Mouse (Mus musculus) liver, adult 2 months (tissue): Measurements from ENCODE around the gene Hira. TPM values are rescaled to one million over a fixed set of nuclear protein-coding genes. Genes with fewer than 3 reads are reported as not detected.

Source experiments
- DNase-seq: peaks from one replicate; pipeline ENCODE4 v3.0.0-alpha.2; 2011; ENCODE audit warnings: low read depth, low spot score; ENCODE audit errors: extremely low read depth
- H3K27ac ChIP-seq: fragments of 200-500 bp; replicated peaks from 2 replicates; pipeline ENCODE4 v1.5.1; 2012; ENCODE audit warnings: low read depth, mild to moderate bottlenecking, control low read depth, inconsistent platforms, low read length; ENCODE audit not compliant: insufficient read depth
- H3K27me3 ChIP-seq: fragments of 200-500 bp; 2 replicates; pipeline ENCODE4 v1.6.1; 2012; ENCODE audit warnings: mild to moderate bottlenecking, moderate library complexity, low read length, inconsistent platforms; ENCODE audit not compliant: control insufficient read depth, insufficient read depth
- H3K36me3 ChIP-seq: fragments of 200-500 bp; 2 replicates; pipeline ENCODE4 v1.6.1; 2012; ENCODE audit warnings: low read length, inconsistent platforms; ENCODE audit not compliant: control insufficient read depth, insufficient read depth
- H3K4me1 ChIP-seq: fragments of 200-500 bp; 2 replicates; pipeline ENCODE4 v1.6.1; 2011; ENCODE audit warnings: low read length; ENCODE audit not compliant: control insufficient read depth, insufficient read depth
- H3K4me3 ChIP-seq: fragments of 200-500 bp; 2 replicates; pipeline ENCODE4 v1.5.1; 2011; ENCODE audit warnings: low read depth, mild to moderate bottlenecking, control low read depth, low read length, moderate library complexity; ENCODE audit not compliant: insufficient read depth
- H3K79me2 ChIP-seq: fragments of 200-500 bp; 2 replicates; pipeline ENCODE4 v1.6.1; 2012; ENCODE audit warnings: inconsistent platforms, mild to moderate bottlenecking, low read length, moderate library complexity; ENCODE audit not compliant: control insufficient read depth, insufficient read depth
- H3K9ac ChIP-seq: fragments of 200-500 bp; 2 replicates; pipeline ENCODE4 v1.6.1; 2012; ENCODE audit warnings: low read depth, mild to moderate bottlenecking, control low read depth, inconsistent platforms, low read length
- CTCF ChIP-seq: fragments of 200-500 bp; IDR thresholded peaks from 2 replicates; pipeline ENCODE4 v1.5.1; 2011; ENCODE audit warnings: low read depth, low read length, control low read depth
- POLR2A ChIP-seq: fragments of 200-500 bp; IDR thresholded peaks from 2 replicates; pipeline ENCODE4 v1.6.1; 2011; ENCODE audit warnings: low read length, control low read depth; ENCODE audit not compliant: insufficient read depth; ENCODE audit errors: extremely low read depth
- WGBS: fragments of 180-500 bp; shearing (Covaris S2); methylation state at CpG from one replicate; pipeline ENCODE4 v1.1.7; 2018; 5-methylcytosine and 5-hydroxymethylcytosine counted together
- polyA plus RNA-seq: library from polyadenylated mRNA; depleted of rRNA; stranded (reverse); fragments of >200 nt; gene quantifications from 2 replicates; pipeline ENCODE4 v1.2.3, GENCODE M21; 2012
- total RNA-seq: library from RNA; depleted of rRNA; stranded (reverse); fragments of >200 nt; gene quantifications from 2 replicates; pipeline ENCODE4 v1.2.3, GENCODE M21; 2014

The Hira gene
- total and polyA plus RNA-seq, 2 experiments, result 8.2 to 19.6 TPM

- no peaks in the 10 kb centered on the region; the same call in 1 of the 2 replicates for H3K79me2 ChIP-seq
- no peaks in the 10 kb centered on the region for H3K27me3 ChIP-seq
- peaks cover 60% of the 10 kb centered on the region for H3K36me3 ChIP-seq
- TF ChIP-seq POLR2A (no peak), CTCF (no peak)
- DNase-seq, result no peak
- H3K4me3 ChIP-seq, result no peak overlapping the region
- H3K9ac ChIP-seq, result no peak overlapping the region
- no peak overlapping the region for H3K27ac ChIP-seq
- no peaks in the 10 kb centered on the region for H3K4me1 ChIP-seq
- WGBS, result 100% methylated on average over 1 of the region's 1 CpGs
Measured at GRCm38 (mm10) chr16:18927963-18928362, 51.1 kb downstream of the Hira start.

DNA sequence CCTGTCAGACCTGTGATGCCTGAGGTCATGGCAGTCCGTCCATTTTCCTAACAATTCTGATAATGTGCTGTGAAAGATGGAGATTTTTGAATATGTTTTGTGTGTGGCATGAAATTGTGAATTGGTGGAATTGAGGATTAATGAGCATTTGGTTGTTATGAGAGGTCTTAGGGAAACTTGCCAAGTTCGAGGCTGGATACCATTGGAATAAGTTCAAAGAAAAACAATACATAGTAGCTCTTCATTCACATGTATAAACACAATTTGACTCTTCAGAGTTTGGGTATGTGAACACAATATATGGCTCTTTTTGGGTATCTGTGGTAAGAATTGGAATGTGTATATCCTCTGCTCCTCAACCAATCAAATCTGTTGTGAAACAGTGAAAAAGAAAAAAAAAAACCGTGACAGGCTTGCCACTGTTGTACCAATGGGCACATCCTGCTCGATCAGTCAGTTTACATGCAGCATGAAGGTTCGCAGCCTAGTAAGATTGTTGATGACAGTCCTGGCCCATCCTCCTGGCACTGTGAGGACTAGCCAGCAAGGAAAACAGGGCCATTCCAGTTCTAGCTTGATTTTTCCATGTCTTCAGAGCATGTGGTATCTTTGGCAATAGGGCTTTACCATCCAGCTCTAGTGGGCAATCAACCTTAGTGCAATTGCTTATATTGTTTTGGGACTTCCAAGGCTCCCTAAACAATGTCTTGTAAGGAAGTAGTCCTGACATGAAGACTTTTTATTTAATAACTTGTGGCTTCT, 61.7 kb downstream of the Hira start:
- Histone ChIP-seq H3K4me3 (no peak overlapping the region), H3K79me2 (no peaks in the 10 kb centered on the region), H3K9ac (no peak overlapping the region), H3K36me3 (peaks cover 50% of the 10 kb centered on the region), H3K27ac (no peak overlapping the region), H3K27me3 (no peaks in the 10 kb centered on the region), H3K4me1 (no peaks in the 10 kb centered on the region)
- no peak for DNase-seq
- WGBS, result 83% methylated on average over 5 of the region's 5 CpGs
- no peak for TF ChIP-seq CTCF
- TF ChIP-seq POLR2A, result no peak

DNA sequence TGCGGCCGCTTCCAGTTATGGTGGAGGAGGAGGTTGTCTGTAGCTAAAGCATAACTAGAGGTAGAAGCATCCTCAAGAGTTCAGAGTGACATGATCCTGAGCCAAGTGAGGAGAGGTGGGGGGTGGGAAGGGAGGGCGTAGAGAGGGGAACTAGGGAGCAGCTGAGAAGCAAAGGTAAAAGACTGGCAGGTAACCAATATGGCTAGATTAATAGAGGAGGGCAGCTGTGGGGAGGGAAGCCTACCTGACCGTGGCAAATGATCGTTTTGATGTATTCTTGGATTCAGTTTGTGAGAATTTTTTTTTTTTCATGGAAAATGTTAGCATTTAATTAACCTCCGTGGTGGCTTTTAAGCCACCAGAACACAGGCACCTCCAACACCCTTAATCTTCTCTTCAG, 67.1 kb downstream of the Hira start:
- TF ChIP-seq POLR2A (no peak), CTCF (no peak)
- no peak overlapping the region for H3K4me3 ChIP-seq
- no peaks in the 10 kb centered on the region for H3K79me2 ChIP-seq
- no peak overlapping the region for H3K9ac ChIP-seq
- no peaks in the 10 kb centered on the region for H3K27me3 ChIP-seq
- no peak overlapping the region for H3K27ac ChIP-seq
- H3K4me1 ChIP-seq, result no peaks in the 10 kb centered on the region
- DNase-seq, result no peak
- 97% methylated on average over 6 of the region's 6 CpGs for WGBS
- H3K36me3 ChIP-seq, result peaks cover 48% of the 10 kb centered on the region

- 98% methylated on average over 9 of the region's 9 CpGs for WGBS
- TF ChIP-seq POLR2A (no peak), CTCF (no peak)
- no peak overlapping the region for H3K9ac ChIP-seq
- H3K4me3 ChIP-seq, result no peak overlapping the region
- no peaks in the 10 kb centered on the region for H3K4me1 ChIP-seq
- no peak for DNase-seq
- H3K36me3 ChIP-seq, result peaks cover 56% of the 10 kb centered on the region
- H3K27me3 ChIP-seq, result no peaks in the 10 kb centered on the region
- no peaks in the 10 kb centered on the region for H3K79me2 ChIP-seq
- no peak overlapping the region for H3K27ac ChIP-seq
Measured at GRCm38 (mm10) chr16:18948941-18949340, 72.1 kb downstream of the Hira start.

DNA sequence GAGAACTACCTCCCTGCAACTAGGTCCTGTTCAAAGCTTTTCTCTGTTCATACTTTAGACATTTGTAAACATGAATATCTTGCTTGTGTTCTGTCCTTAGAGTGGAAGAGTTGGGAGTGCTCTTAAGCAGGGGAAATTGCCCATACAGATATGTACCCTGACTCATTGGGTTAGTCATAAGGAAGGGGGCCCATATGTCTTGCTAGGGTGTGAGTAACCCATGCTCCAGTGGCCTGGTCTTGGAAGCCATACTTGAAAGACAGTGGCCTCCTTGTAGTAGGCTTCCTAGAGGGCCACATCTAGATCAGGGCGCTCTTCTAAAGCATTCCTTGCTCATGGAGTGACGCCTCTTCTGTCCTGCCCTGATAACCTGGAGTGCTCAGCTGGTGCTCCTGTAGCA, 73.5 kb downstream of the Hira start:
- no peak overlapping the region for H3K4me3 ChIP-seq
- no peak overlapping the region for H3K27ac ChIP-seq
- no peaks in the 10 kb centered on the region for H3K4me1 ChIP-seq
- no peak for DNase-seq
- 96% methylated on average over 2 of the region's 2 CpGs for WGBS
- no peaks in the 10 kb centered on the region for H3K27me3 ChIP-seq
- H3K79me2 ChIP-seq, result no peaks in the 10 kb centered on the region
- peaks cover 61% of the 10 kb centered on the region for H3K36me3 ChIP-seq
- H3K9ac ChIP-seq, result no peak overlapping the region
- no peak for TF ChIP-seq POLR2A
- TF ChIP-seq CTCF, result no peak

- no peaks in the 10 kb centered on the region for H3K4me1 ChIP-seq
- DNase-seq, result no peak
- H3K27ac ChIP-seq, result no peak overlapping the region
- H3K9ac ChIP-seq, result no peak overlapping the region
- no peaks in the 10 kb centered on the region for H3K27me3 ChIP-seq
- H3K79me2 ChIP-seq, result no peaks in the 10 kb centered on the region; the same call in 1 of the 2 replicates
- no peak for TF ChIP-seq CTCF
- TF ChIP-seq POLR2A, result no peak
- H3K36me3 ChIP-seq, result peaks cover 60% of the 10 kb centered on the region
- no peak overlapping the region for H3K4me3 ChIP-seq
Measured at GRCm38 (mm10) chr16:18952813-18953212, 76.0 kb downstream of the Hira start.
